Mouse (Mus musculus) hindbrain, embryonic 14.5 days (tissue): Measurements from ENCODE around the gene Pde8b. TPM values are rescaled to one million over a fixed set of nuclear protein-coding genes. Genes with fewer than 3 reads are reported as not detected.

Experiments used
- ATAC-seq: fragments of 200-750 bp; cut with Nextera tagmentation; 2 replicates; pipeline ENCODE4 v1.8.0; 2017; ENCODE audit warnings: moderate number of reproducible peaks, mild to moderate bottlenecking, moderate TSS enrichment, moderate library complexity; ENCODE audit not compliant: low FRiP score
- DNase-seq: peaks from one replicate; pipeline ENCODE4 v3.0.0-alpha.2; 2015; ENCODE audit warnings: low spot score
- H3K27ac ChIP-seq: fragments of 300-500 bp; sonication (generic); 2 replicates; pipeline ENCODE4 v1.5.1; 2014; ENCODE audit warnings: mild to moderate bottlenecking, moderate library complexity
- H3K27me3 ChIP-seq: fragments of 300-500 bp; sonication (generic); 2 replicates; pipeline ENCODE4 v1.6.1; 2014; ENCODE audit warnings: mild to moderate bottlenecking, low read length, mixed read lengths; ENCODE audit not compliant: control insufficient read depth, insufficient read depth
- H3K36me3 ChIP-seq: fragments of 300-500 bp; sonication (generic); replicated peaks from 2 replicates; pipeline ENCODE4 v1.6.1; 2014; ENCODE audit not compliant: control insufficient read depth, insufficient read depth
- H3K4me1 ChIP-seq: fragments of 300-500 bp; sonication (generic); replicated peaks from 2 replicates; pipeline ENCODE4 v1.6.1; 2014; ENCODE audit warnings: antibody characterized with exemption, low read length, mixed read lengths; ENCODE audit not compliant: control insufficient read depth, insufficient read depth
- H3K4me2 ChIP-seq: fragments of 300-500 bp; sonication (generic); replicated peaks from 2 replicates; pipeline ENCODE4 v1.6.1; 2014; ENCODE audit warnings: mild to moderate bottlenecking, moderate library complexity
- H3K4me3 ChIP-seq: fragments of 300-500 bp; sonication (generic); replicated peaks from 2 replicates; pipeline ENCODE4 v1.5.1; 2014; ENCODE audit warnings: mild to moderate bottlenecking, low read length
- H3K9ac ChIP-seq: fragments of 300-500 bp; sonication (generic); 2 replicates; pipeline ENCODE4 v1.6.1; 2014
- H3K9me3 ChIP-seq: fragments of 300-500 bp; sonication (generic); 2 replicates; pipeline ENCODE4 v1.6.1; 2016; ENCODE audit warnings: low read length; ENCODE audit not compliant: control insufficient read depth
- WGBS: fragments of 180-500 bp; shearing (Covaris S2); extraction: QIAGEN DNeasy Blood & Tissue Kit; methylation state at CpG from one replicate; pipeline ENCODE4 v1.1.7; 2014; 5-methylcytosine and 5-hydroxymethylcytosine counted together
- polyA plus RNA-seq: library from polyadenylated mRNA; unstranded; fragments of >200 nt; fragmentation: Nextera tagmentation; extraction: Ambion mirVana; gene quantifications from 2 replicates; pipeline ENCODE4 v1.2.1, GENCODE M21; 2014

Gene Pde8b
- polyA plus RNA-seq, 1 experiment from 2014 or later: 8.0 TPM

- Histone ChIP-seq H3K9me3 (no peaks in the 10 kb centered on the region), H3K36me3 (no peaks in the 10 kb centered on the region), H3K27me3 (no peaks in the 10 kb centered on the region), H3K4me2 (no peak overlapping the region), H3K9ac (no peak overlapping the region), H3K4me3 (no peak overlapping the region), H3K27ac (no peak overlapping the region), H3K4me1 (no peaks in the 10 kb centered on the region)
- DNase-seq (no peak), ATAC-seq (peak; percentile 46; the same call in 1 of the 2 replicates)
- WGBS: 71% methylated on average over 5 of the region's 5 CpGs
These were observed 73.7 kb downstream of the Pde8b start for GRCm38 (mm10) chr13:95176399-95176798.

- H3K4me3 ChIP-seq: no peak overlapping the region
- WGBS: 84% methylated on average over 6 of the region's 6 CpGs
- ATAC-seq: no peak
- no peak for DNase-seq
- H3K27me3 ChIP-seq: no peaks in the 10 kb centered on the region
- H3K36me3 ChIP-seq: no peaks in the 10 kb centered on the region
- no peaks in the 10 kb centered on the region for H3K4me1 ChIP-seq
- no peaks in the 10 kb centered on the region for H3K9me3 ChIP-seq
- no peak overlapping the region for H3K4me2 ChIP-seq
- H3K9ac ChIP-seq: no peak overlapping the region
- no peak overlapping the region for H3K27ac ChIP-seq
These were observed 75.9 kb downstream of the Pde8b start for GRCm38 (mm10) chr13:95174253-95174652.

GRCm38 (mm10) chr13:95172346-95172745, 77.8 kb downstream of the Pde8b start:
- Histone ChIP-seq H3K9ac (no peak overlapping the region), H3K4me3 (no peak overlapping the region), H3K9me3 (no peaks in the 10 kb centered on the region), H3K4me1 (no peaks in the 10 kb centered on the region), H3K27me3 (no peaks in the 10 kb centered on the region), H3K27ac (no peak overlapping the region), H3K4me2 (no peak overlapping the region), H3K36me3 (no peaks in the 10 kb centered on the region)
- 92% methylated on average over 4 of the region's 4 CpGs for WGBS
- DNase-seq (no peak), ATAC-seq (no peak)

GRCm38 (mm10) chr13:95160211-95160610, 89.9 kb downstream of the Pde8b start:
- Histone ChIP-seq H3K4me3 (no peak overlapping the region), H3K36me3 (no peaks in the 10 kb centered on the region), H3K9me3 (no peaks in the 10 kb centered on the region), H3K27ac (no peak overlapping the region), H3K9ac (no peak overlapping the region), H3K4me2 (no peak overlapping the region), H3K4me1 (no peaks in the 10 kb centered on the region), H3K27me3 (no peaks in the 10 kb centered on the region)
- ATAC-seq (no peak), DNase-seq (no peak)
- WGBS: 91% methylated on average over 3 of the region's 3 CpGs

- WGBS: 90% methylated on average over 7 of the region's 7 CpGs
- Histone ChIP-seq H3K9ac (no peak overlapping the region), H3K4me2 (no peak overlapping the region), H3K27ac (no peak overlapping the region), H3K9me3 (no peaks in the 10 kb centered on the region), H3K27me3 (no peaks in the 10 kb centered on the region), H3K36me3 (no peaks in the 10 kb centered on the region), H3K4me3 (no peak overlapping the region), H3K4me1 (no peaks in the 10 kb centered on the region)
- no peak for ATAC-seq
- DNase-seq: no peak
These were observed 91.2 kb downstream of the Pde8b start for GRCm38 (mm10) chr13:95158986-95159385.

- Histone ChIP-seq H3K4me1 (no peaks in the 10 kb centered on the region), H3K9ac (no peak overlapping the region), H3K9me3 (peaks cover 13% of the 10 kb centered on the region; the same call in 1 of the 2 replicates), H3K36me3 (no peaks in the 10 kb centered on the region), H3K4me2 (no peak overlapping the region), H3K4me3 (no peak overlapping the region), H3K27ac (no peak overlapping the region), H3K27me3 (no peaks in the 10 kb centered on the region)
- ATAC-seq (no peak), DNase-seq (no peak)
These were observed 105.4 kb downstream of the Pde8b start for GRCm38 (mm10) chr13:95144746-95145145.

- H3K4me3 ChIP-seq: no peak overlapping the region
- no peak overlapping the region for H3K9ac ChIP-seq
- no peaks in the 10 kb centered on the region for H3K36me3 ChIP-seq
- 88% methylated on average over 4 of the region's 4 CpGs for WGBS
- no peak overlapping the region for H3K27ac ChIP-seq
- no peaks in the 10 kb centered on the region for H3K27me3 ChIP-seq
- H3K4me2 ChIP-seq: no peak overlapping the region
- no peak for DNase-seq
- H3K4me1 ChIP-seq: no peaks in the 10 kb centered on the region
- H3K9me3 ChIP-seq: peaks cover 13% of the 10 kb centered on the region; the same call in 1 of the 2 replicates
- no peak for ATAC-seq
These were observed 109.6 kb downstream of the Pde8b start for GRCm38 (mm10) chr13:95140460-95141079.

GRCm38 (mm10) chr13:95135326-95136150, 114.6 kb downstream of the Pde8b start:
- Histone ChIP-seq H3K36me3 (no peaks in the 10 kb centered on the region), H3K27ac (no peak overlapping the region), H3K27me3 (no peaks in the 10 kb centered on the region), H3K9ac (no peak overlapping the region), H3K4me2 (no peak overlapping the region), H3K4me3 (no peak overlapping the region), H3K4me1 (no peaks in the 10 kb centered on the region), H3K9me3 (no peaks in the 10 kb centered on the region)
- no peak for DNase-seq
- 92% methylated on average over 7 of the region's 7 CpGs for WGBS
- no peak for ATAC-seq

GRCm38 (mm10) chr13:95131848-95132247, 118.3 kb downstream of the Pde8b start:
- WGBS: 25% methylated on average over 4 of the region's 4 CpGs
- no peaks in the 10 kb centered on the region for H3K36me3 ChIP-seq
- H3K4me1 ChIP-seq: no peaks in the 10 kb centered on the region
- no peak overlapping the region for H3K4me3 ChIP-seq
- H3K9me3 ChIP-seq: no peaks in the 10 kb centered on the region
- DNase-seq (no peak), ATAC-seq (peak; percentile 40; the same call in 1 of the 2 replicates)
- no peak overlapping the region for H3K4me2 ChIP-seq
- H3K27me3 ChIP-seq: no peaks in the 10 kb centered on the region
- H3K27ac ChIP-seq: no peak overlapping the region
- no peak overlapping the region for H3K9ac ChIP-seq
